9 mouse cellular contexts compared by ENCODE assay signal in the genomic region with DNA sequence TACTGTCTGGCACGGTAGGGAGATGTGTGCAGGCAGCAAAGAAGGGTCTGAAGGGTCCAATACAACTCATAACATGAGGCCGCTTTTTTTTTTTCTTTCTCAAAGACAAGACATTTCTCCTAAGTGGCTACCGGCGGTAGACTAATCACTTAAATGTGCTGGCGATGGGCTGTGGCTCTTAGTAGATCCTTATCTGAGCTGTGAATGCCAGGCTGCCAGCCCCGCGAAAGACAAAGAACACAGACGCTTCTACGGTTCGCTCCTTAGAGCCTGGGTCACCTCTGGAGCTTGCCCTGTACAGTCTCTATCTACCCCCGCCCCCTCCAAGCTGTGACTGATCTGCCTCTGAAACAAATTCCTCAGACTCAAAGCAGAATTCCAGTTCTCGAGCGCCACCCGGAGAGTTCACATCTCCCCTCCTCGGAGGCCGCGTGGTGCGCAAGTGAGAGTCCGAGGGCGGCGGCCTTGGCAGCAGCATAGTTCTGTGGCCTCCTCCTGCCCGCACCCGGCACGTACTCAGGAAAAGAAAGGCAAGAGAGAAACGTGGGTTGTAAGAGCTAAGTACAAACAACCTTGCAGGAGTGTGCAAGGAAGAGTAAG. TPM values are rescaled to one million over a fixed set of nuclear protein-coding genes. Genes with fewer than 3 reads are reported as not detected.
DNase-seq lines count a peak whose midpoint lies in the region; ATAC-seq and TF ChIP-seq lines count a peak whose summit lies in the region.
"Had no signal": no experiment of that assay in that cellular context is flagged by ENCODE, and none has a peak within 500 bp of the region (broad histone marks: within the 10 kb centered on the region; RNA-seq: fewer than 3 reads in every experiment).

No protein-coding gene starts in this region.

- H3K9ac ChIP-seq in lung, embryonic 15.5 days: no peak overlapping the region

- TF ChIP-seq POLR2A in kidney, adult 2 months (IDR thresholded peaks at IDR 0.05; ENCODE audit: low read depth, low read length): no peak

- peak; percentile 34 to 69 for DNase-seq in left cerebral cortex, postnatal 25 days (ENCODE audit: low spot score in 2 of 2)
- DNase-seq in left cerebral cortex, postnatal 4 days: no peak
- peak; percentile 75 for DNase-seq in embryo, embryonic 10.5 days (ENCODE audit: low spot score)
- DNase-seq in heart, adult 8-10 months (ENCODE audit: low spot score): peak; percentile 49
- peak; percentile 66 for DNase-seq in kidney, adult 2 months
- peak; percentile 35 for DNase-seq in right cerebral cortex, postnatal 14 days

- WGBS in kidney, adult 2 months: 21% methylated on average over 25 of the region's 25 CpGs
- 4% methylated on average over 25 of the region's 25 CpGs for WGBS in lung, embryonic 15.5 days

- H3K27me3 ChIP-seq in kidney, adult 2 months (replicated peaks; ENCODE audit: control insufficient read depth, insufficient read depth, low read length): no peaks in the 10 kb centered on the region
- peaks cover 74% of the 10 kb centered on the region for H3K27me3 ChIP-seq in lung, embryonic 15.5 days

- H3K36me3 ChIP-seq in kidney, adult 2 months (ENCODE audit: control insufficient read depth, insufficient read depth, low read length): no peaks in the 10 kb centered on the region
- H3K36me3 ChIP-seq in lung, embryonic 15.5 days: no peaks in the 10 kb centered on the region

- intact Hi-C loops in left cerebral cortex, postnatal 25 days (cut with DNase I): loop anchor here (10.0 kb wide), 1 partner anchor 353 kb away; no protein-coding TSS in a partner anchor
- intact Hi-C loops in left cerebral cortex, postnatal 4 days (cut with DNase I): no loop called here

- no peak overlapping the region for H3K4me3 ChIP-seq in kidney, adult 2 months (ENCODE audit: insufficient read depth, low read depth, low read length)
- peak overlapping the region; percentile 51; the same call in 1 of the 2 replicates for H3K4me3 ChIP-seq in lung, embryonic 15.5 days

- peak overlapping the region; percentile 68; the same call in 1 of the 2 replicates for H3K27ac ChIP-seq in kidney, adult 2 months (ENCODE audit: insufficient read depth, low read depth, low read length)
- H3K27ac ChIP-seq in lung, embryonic 15.5 days: peak overlapping the region; percentile 93

- H3K4me2 ChIP-seq in lung, embryonic 15.5 days: peak overlapping the region; percentile 67

- no peaks in the 10 kb centered on the region for H3K4me1 ChIP-seq in kidney, adult 2 months (ENCODE audit: control insufficient read depth, insufficient read depth, low read length)
- H3K4me1 ChIP-seq in lung, embryonic 15.5 days: peaks cover 42% of the 10 kb centered on the region

- peak; percentile 40 for ATAC-seq in lung, embryonic 15.5 days (ENCODE audit: borderline replicate concordance, extremely low read depth, low FRiP score, low TSS enrichment)
- no peak for ATAC-seq in activated CD4-positive, CD25-positive, alpha-beta regulatory T cell, adult 4 months
- ATAC-seq: Patski had no signal

- no peak for TF ChIP-seq CTCF in kidney, adult 2 months (conservative IDR thresholded peaks at IDR 0.05; ENCODE audit: insufficient read depth, insufficient read length, low read depth, low read length)

- H3K9me3 ChIP-seq in lung, embryonic 15.5 days: no peaks in the 10 kb centered on the region

RNA-seq across cellular contexts. Expression of a gene that starts 2.7 kb away (rescaled TPM):
- total RNA-seq in left cerebral cortex, postnatal 25 days (2021): 10 to 100 TPM; 31.3 to 35.8 TPM
- 10 to 100 TPM; 30.6 to 31.6 TPM for total RNA-seq in left cerebral cortex, postnatal 4 days (2021)
- total RNA-seq in heart, adult 8-10 months (2022): 10 to 100 TPM; 18.7 to 23.4 (median 20.5) TPM
- polyA plus RNA-seq in kidney, adult 2 months (2012; rRNA removed): 5.7 and 6.4 TPM in 2 replicates
- polyA plus RNA-seq in lung, embryonic 15.5 days (2015; fragmentation: Nextera tagmentation; extraction: Ambion mirVana): 20.1 and 20.8 TPM in 2 replicates
- polyA plus RNA-seq in activated CD4-positive, CD25-positive, alpha-beta regulatory T cell, adult 4 months (2017; shearing (Covaris generic)): 10 to 100 TPM; 21.6 to 23.6 TPM
